Mouse (Mus musculus): ENCODE measurements at regions not wholly inside any gene's neighbourhood (a gene's known extent, or its start where the extent isn't known, plus 50 kb on each side); places are given as distances from the start of the nearest gene placed in this dataset.
"Not testable (repeated sequence)": the region's sequence is repeated elsewhere in the genome, so short reads cannot be mapped to it uniquely, and the experiment has no call there.

DNA sequence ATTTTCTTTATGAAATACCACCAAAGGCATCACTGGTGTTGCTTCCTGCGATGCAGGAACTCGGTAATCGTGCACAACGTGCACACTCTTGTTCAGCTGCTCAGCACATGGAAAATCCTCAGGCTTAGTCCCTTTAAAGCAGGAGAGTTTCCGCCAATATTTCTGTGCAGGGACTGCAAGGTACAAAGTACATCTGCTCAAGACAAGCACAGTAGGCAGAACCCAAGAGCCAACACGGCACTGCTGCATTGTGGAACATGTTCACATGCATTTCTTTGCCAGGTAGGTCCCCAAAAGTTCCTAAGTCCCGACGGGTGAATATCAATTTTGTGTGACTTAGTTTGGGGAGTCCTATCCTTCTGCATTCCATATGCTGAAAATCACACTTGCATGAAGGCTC lies 808.0 kb upstream of the Pou3f3 start:
- no peak for DNase-seq (ENCODE audit: low spot score in 2 of 2)

DNA sequence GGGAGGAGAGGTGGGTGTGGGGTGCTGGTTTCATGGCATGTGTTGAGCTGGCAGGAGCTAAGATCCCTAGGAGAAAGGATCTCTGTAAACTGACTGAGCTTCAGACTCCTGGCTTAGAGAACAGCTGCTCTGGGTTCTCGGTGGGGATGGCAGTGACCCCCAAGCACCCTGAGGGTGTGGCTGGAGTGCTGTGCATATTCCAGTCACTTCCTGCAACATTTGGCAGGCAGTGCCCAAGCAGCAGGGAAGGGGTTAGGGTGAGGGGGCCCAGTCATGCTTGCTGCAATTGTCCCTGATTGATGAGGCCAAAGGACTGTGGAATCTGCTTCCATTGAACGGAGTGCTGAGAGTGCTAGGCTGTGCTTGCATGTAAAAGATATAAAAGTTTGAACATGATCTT lies 807.4 kb upstream of the Pou3f3 start:
- no peak for DNase-seq (ENCODE audit: low spot score in 2 of 2)

DNA sequence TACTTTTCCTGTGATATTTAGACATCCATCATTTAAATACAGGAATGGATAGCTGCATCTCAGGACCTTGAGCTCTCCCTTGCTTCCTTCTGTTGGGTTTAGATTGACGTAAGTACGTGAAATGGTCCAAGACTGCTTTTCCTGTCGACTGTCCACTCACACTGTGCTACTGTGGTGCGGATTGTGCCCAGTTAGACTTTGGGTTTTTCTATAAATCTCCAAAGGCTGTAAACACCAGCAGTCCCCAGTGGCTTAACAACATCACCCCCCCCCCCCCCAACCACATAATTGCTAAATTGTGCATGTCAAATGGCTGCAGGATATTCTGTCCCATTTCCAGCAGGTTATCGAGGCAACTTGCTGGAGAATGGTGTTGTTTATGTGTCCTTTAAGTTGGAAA lies 806.6 kb upstream of the Pou3f3 start:
- DNase-seq (ENCODE audit: low spot score in 2 of 2) = no peak

DNA sequence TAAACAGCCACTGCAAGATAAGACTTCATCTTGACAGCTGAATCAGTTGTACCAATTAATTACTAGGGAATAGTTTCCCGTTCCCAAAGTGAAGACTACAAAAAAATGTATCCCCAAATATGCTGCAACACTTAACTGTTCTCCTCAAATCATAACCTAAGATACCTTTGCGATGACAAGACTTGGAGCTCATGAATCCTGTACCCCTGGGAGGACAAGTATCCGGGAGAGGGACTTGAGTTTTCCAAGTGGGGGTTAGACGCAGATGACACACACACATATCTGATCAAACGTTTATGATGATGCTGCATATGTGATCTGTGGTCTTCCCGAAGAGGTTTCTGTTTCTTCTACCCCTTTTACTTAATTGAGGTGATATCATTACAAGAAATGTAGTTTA lies 805.6 kb upstream of the Pou3f3 start:
- DNase-seq (ENCODE audit: low spot score in 2 of 2) = no peak

DNA sequence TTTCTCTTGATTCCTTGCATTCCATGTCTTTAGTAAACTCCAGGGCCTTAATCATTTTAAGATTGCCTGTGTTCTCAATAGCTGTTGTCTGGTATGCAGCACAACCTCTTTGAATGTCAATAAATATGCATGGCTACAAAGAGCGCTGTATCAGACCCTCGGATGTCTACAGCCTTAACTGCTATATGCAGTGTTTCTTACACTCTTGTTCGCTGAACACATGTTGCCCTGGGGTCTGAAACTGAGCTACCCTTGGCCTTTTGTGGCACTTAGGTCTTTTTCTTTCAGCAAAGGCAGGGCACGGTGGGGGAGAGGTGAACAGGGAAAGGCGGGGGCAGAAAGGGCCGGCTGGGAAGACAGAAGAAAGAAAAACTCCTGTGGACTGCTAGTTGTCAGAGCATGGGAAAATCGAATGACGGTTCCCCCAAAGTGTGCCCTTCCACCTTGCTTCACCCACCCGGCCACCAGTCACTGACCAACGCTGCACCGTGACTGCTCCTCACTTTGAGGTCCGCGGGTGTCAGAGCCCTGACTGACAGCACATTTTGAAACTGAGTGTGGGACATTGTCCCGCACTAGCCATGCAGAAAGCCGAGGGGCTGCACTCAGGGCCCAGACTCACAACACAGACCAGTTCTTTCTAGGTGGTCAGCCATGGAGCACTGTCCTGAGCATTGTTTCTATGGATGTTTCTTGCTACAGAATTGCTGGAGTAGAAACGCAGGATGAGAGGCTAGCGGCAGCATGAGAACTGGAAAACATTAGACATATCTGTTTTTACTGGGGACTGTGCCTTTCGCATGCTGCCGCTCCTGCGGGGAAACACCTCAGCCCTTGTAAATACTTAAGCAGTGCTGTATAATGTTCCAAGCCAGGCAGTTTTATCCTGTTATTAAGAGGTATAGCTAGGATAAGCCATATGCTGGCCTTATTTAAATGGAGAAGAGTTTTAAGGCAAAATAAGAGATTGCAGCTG lies 804.6 kb upstream of the Pou3f3 start:
- DNase-seq (ENCODE audit: low spot score in 2 of 2) = no peak

DNA sequence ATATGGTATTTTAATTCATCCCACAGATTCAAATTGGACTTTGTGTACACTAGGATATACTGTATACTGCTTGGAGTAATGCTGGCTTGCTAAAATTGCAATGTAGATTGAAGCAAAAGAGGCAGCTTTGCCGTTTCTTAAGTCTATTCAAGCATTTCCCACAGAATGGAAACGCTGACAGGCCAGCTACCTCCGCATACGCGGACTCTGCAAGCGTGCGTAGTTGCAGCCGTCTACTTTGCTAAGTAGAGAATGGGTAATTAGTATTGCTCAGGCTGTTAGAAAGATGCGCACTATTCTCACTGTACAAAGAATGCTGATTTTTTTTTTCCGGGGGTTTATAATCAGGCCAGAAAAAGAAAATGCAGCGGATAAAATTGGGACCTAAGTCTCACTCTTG lies 803.8 kb upstream of the Pou3f3 start:
- DNase-seq (ENCODE audit: low spot score in 2 of 2) = no peak

DNA sequence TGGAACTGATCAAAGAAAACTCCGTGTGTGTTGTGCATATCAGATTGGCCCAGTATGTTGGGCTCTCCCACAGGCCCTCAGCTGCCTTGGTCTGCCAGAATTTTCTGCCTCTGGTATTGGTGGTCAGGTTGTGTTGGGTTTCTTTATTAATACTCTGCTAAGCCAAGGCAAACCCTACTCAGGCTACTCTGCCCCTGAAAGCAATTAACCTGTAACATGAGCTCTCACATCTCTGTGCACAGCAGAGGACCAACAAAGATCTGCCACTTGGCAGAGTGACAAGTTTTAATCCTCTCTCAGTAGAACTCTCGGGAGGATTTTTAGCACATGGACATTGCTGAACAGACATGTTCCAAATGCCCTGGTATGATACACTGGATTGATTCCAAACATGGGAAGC lies 803.2 kb upstream of the Pou3f3 start:
- DNase-seq (ENCODE audit: low spot score in 2 of 2) = no peak

DNA sequence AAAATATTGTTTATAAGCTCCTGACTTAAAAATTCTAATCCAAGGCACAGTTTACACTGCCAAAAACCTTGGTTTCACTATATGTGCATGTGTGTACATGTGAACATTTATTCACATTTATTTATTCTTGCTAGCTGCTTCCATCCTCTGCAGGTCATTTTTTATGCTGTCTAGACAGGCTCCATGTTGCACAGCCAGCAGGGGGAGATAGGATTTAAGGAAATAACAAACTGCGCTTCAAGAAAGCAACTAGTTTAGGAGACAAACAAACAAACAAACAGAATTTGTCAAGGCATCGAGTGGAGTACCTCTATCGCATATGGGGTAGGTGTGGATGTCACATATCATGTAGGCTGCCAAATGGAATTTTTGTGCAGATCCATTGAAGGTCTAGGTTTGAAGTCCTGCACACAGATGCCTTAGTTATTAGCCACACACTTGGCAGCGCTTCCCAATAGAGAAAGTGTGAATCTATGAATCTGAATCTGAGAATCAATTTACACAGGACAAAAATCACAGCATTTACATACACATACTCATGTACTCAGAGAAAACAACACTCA lies 797.7 kb upstream of the Pou3f3 start:
- peak in 1 of 2 experiments; percentile 64 for DNase-seq (ENCODE audit: low spot score in 2 of 2)

DNA sequence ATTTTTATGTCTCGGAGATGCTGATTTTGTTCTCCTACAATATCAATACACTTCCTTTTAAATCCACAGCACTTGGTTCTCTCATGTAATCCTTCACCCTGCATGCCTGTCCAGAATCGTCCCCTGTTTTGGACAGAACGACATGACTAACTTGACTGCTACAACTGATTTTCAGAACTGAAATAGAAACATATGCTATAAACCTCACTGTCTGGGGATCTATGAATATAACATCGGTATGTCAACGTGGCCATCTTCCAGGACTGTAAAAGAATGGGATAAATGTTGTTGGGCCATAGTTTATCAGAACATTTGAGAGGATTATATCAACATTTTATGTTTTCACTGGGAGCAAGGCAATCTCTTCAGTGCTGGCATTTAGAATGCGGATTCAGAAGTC lies 795.2 kb upstream of the Pou3f3 start:
- DNase-seq (ENCODE audit: low spot score in 2 of 2) = no peak

DNA sequence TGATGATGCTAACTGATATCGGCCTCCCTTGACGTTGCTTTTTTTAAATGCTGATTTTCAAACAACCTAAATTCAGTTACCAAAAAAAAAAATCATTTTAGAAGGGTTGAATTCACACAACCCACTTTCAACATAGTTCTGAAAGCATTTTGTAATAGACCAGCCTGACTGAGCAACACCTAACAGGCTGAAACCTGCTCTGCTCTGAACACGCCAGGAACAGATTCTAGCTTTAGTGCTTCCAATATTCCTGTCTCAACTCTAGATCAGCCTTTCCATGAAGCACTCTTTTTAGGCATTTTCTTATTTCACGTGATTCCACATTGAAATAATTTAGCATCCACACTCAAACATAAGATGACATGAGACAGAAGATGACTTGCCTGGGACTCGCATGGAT lies 789.6 kb upstream of the Pou3f3 start:
- DNase-seq (ENCODE audit: low spot score in 2 of 2) = peak in 1 of 2 experiments; percentile 41

DNA sequence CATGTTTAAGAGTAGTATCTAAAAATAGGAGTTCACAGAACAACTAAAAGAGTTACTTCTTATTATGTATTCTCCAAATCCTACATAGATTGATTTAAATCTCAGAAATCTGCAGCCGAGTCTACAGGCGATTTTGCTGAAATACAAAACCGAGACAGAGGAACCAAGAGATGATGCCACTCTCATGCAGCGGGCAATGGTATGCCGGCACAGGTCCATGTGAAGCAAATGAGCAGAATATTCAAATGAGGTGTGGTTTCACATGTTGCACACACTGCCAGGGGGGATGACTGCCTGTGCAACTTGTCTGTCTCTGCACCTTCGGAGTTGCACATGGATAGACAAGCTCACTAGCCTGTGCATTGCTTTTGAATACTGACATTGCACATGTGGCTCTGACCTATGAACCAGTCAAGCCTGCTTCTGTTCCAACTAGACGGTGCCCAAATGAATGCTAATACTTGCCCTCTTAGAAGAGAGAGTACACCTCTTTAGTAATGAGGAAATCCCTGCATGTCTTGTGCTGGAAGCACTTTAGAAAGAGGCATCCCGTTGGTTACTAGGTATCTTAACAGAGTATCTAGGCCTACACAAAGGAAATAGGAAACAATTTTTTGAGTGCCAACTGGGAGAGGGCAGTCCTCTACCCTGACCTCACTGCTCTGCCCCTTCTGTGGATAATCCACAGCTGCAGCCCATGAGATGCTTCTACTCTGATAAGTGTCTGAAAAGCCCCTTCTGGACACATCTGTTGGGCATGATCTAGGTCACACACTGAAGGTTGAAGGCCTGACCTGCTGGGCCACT lies 787.4 kb upstream of the Pou3f3 start:
- DNase-seq (ENCODE audit: low spot score in 2 of 2) = no peak

DNA sequence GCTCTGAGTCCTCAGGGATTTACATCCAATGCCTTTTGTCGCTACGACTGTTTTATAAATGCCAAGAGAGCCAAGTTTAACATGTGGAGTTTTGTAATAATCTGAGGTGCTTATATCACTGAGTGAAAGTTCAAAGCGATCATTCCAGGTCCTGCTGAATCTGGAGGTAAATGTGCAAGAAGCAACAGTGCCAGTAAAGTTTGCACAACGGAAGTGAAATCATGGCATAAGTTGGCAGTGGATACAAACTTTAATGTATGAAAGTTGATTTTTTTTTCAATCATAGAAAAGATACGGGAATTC lies 786.8 kb upstream of the Pou3f3 start:
- no peak for DNase-seq (ENCODE audit: low spot score in 2 of 2)

DNA sequence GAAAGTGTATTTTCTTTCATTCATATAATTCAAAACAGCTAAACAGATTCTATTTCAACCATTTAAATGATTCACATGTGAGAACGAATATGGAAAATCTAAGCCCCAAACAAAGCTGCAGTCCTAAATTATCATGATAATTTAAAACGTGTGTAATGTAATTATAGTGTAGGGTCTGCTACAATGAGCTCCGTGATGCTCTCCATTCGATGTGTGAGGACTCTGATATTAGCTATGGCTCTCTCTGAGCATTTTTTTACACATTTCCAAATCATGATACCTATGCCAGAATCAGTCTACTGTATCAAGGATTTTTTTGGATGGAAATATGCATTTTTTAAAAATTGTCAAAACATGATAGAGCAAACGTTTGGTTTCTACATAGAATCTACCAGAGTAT lies 785.8 kb upstream of the Pou3f3 start:
- DNase-seq (ENCODE audit: low spot score in 2 of 2) = no peak

DNA sequence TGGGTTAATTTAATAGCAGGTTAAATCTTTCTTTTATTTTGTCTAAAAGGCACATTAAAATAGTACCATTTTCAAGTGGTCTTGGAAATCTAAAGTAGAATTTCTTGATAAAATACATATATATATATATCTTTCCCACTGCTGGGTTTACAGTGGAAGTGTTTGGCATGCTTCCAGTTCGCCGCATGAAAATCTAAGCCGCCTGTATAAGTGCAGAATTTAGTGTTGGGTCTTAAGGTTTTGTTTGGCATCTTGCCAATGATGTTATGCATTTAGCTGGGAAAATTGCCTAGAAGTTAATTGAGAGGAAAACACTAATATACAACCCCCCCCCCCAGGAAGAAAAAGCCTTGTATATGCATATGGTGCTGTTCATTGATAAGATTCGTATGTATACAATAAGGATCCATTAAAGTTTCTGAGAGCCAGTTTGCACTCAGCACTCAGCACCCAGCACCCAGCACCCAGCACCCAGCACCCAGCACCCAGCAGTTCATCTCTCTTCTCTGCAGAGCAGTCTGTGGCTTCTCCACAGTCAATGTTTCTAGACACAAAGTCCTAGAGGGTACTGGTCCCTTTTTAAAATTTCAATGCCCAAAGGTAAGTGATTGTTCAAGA lies 778.7 kb upstream of the Pou3f3 start:
- no peak for DNase-seq (ENCODE audit: low spot score in 2 of 2)

DNA sequence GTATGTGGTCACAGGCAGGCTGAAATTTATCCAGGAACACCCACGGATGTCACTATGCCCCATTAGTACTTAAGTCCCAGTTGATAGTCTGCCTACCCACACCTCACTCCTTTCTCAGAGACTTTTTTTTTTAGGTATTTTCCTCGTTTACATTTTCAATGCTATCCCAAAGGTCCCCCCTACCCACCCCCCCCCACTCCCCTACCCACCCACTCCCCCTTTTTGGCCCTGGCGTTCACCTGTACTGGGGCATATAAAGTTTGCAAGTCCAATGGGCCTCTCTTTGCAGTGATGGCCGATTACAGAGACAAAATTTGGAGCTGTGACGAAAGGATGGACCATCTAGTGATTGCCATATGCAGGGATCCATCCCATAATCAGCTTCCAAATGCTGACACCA lies 777.8 kb upstream of the Pou3f3 start:
- DNase-seq (ENCODE audit: low spot score in 2 of 2) = not testable (repeated sequence)

DNA sequence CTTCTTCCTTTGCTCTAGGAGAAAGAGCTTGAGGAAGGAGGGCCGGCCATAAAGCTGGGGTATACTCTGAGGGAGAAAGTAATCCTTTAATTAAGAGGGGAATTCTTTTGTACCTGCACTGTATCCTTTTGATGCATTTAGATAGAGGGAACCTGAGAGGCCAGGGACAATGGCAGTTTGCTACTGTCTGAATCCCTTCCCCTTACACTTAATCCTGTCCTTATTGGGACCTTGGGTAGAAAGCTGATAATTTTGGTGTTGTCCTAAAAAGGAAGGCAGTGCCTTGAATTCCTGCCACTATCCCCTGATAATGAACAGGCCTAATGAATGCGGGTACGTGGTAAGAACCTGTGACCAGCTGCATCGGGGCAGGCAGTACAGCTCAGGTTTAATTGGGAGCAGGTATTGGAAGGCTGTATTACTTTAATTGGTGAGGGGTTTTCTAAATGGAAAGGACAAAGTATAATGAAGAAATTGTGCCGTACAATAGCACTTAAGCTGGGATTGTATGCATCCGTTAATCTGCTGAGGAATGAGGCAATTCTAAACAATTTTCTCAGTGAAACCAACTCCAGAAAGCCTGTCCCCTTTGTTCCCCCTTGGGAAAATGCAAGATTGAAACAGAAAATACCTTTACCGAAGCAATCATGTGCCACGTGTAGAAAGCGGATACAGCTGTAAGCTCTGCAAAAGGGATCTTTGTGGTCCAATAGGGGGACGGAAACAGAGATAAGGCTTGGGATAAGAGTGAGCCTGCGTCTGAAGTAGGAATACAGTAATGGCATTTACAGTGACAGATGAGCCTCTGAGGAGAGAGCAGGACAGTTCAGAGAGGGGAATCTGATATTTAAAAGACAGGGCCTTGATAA lies 776.9 kb upstream of the Pou3f3 start:
- no peak for DNase-seq (ENCODE audit: low spot score in 2 of 2)

DNA sequence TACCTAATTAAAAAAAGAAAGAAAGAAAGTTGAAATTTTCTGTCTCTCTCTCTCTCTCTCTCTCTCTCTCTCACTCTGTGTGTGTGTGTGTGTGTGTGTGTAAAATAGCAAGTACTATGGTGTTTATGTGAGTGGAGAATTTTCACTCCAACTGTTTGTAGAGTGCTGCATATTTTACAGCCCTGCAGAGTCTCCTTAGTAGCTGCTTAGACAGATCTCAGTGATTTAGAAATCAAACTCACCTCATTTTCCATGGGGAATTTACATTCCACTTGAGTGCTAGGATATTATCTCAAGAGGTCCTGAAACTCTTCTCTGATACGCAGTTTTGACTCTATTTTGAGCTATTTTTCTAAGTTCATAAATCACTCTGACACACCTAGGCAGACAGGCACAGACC lies 761.8 kb upstream of the Pou3f3 start:
- no peak for DNase-seq (ENCODE audit: low spot score in 2 of 2)

DNA sequence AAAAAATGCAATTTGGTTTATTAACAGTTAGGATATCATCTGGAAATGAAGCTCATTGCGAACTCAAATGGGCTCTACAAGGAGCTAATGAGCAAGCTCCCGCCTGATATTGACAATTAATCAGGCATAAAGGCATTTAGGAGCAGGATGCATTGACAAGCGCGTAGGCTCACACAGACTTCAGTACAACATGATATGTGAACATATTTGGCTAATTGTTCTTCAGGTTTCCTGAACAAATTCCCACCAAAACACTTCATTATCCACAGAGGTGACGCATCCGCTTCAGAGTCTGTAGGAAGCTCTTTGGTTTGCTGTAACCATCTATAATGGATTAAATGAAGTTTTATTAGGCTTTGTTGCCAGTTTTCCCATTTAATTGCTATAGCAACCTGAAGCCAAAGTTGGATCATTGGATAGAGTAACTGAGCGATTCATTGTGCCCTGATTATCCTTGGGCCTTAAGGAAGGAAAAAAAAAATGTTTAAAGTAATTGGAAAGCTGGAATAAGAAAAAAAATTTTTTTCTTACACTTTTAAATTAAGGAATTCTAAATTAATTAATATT lies 759.6 kb upstream of the Pou3f3 start:
- DNase-seq (ENCODE audit: low spot score in 2 of 2) = no peak

DNA sequence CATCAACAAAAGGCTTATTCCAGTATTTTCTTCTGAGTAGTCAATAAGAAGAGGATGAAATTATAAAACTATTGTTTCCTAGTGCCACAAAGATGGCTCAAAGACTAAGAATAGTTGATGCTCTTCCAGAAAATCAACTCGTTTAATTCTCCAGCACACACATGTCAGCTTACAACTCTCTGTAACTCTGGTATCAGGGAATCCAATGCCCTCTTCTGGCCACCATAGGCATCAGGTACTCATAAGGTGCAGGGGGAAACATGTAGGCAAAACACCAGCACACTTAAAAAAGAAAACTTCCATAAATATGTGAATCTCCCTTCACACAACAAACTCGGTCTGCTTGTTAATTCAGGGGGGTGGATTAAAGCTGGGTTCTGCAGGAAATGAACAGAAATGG lies 734.6 kb upstream of the Pou3f3 start:
- no peak for DNase-seq (ENCODE audit: low spot score in 2 of 2)

DNA sequence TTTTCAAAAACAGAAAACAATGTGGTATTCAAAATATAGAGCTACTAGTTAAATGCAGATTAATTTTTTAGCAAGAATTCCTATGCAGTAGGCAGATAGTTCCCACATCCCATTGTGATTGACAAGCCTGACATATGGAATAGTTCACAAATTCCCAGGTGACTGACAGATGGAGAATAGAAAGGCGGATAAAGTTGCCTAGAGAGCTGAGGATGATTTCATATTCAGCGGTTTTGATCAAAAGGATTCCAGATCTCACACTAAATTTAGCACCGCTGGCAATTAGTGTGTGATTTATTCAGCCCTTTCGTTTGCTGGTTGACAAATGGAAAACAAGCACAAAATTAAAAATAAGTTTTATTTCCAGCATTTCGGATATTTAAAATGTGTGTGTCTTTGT lies 714.0 kb upstream of the Pou3f3 start:
- DNase-seq (ENCODE audit: low spot score in 2 of 2) = peak in 1 of 2 experiments; percentile 52
